Mouse (Mus musculus) embryonic facial prominence, embryonic 13.5 days (tissue): ENCODE measurements around the gene Grhl1. TPM values are rescaled to one million over a fixed set of nuclear protein-coding genes. Genes with fewer than 3 reads are reported as not detected.
"Not testable (repeated sequence)": the region's sequence is repeated elsewhere in the genome, so short reads cannot be mapped to it uniquely, and the experiment has no call there.

Experiments used
- ATAC-seq: fragments of 200-750 bp; cut with Nextera tagmentation; 2 replicates; pipeline ENCODE4 v1.8.0; 2017; ENCODE audit warnings: low read depth; ENCODE audit not compliant: insufficient number of reproducible peaks, insufficient read depth, low FRiP score, low TSS enrichment
- H3K27ac ChIP-seq: fragments of 300-500 bp; sonication (generic); 2 replicates; pipeline ENCODE4 v1.5.1; 2015; ENCODE audit warnings: moderate library complexity, mild to moderate bottlenecking, inconsistent platforms
- H3K27me3 ChIP-seq: fragments of 300-500 bp; sonication (generic); 2 replicates; pipeline ENCODE4 v1.6.1; 2015; ENCODE audit warnings: mild to moderate bottlenecking, inconsistent platforms
- H3K36me3 ChIP-seq: fragments of 300-500 bp; sonication (generic); 2 replicates; pipeline ENCODE4 v1.6.1; 2015; ENCODE audit warnings: mild to moderate bottlenecking, inconsistent platforms
- H3K4me1 ChIP-seq: fragments of 300-500 bp; sonication (generic); 2 replicates; pipeline ENCODE4 v1.6.1; 2015; ENCODE audit warnings: inconsistent platforms
- H3K4me2 ChIP-seq: fragments of 300-500 bp; sonication (generic); 2 replicates; pipeline ENCODE4 v1.6.1; 2015; ENCODE audit warnings: moderate library complexity, mild to moderate bottlenecking, inconsistent platforms
- H3K4me3 ChIP-seq: fragments of 300-500 bp; sonication (generic); 2 replicates; pipeline ENCODE4 v1.5.1; 2015; ENCODE audit warnings: mild to moderate bottlenecking, inconsistent platforms
- H3K9ac ChIP-seq: fragments of 300-500 bp; sonication (generic); 2 replicates; pipeline ENCODE4 v1.6.1; 2015; ENCODE audit warnings: mild to moderate bottlenecking, inconsistent platforms
- H3K9me3 ChIP-seq: fragments of 300-500 bp; sonication (generic); 2 replicates; pipeline ENCODE4 v1.6.1; 2016; ENCODE audit warnings: inconsistent platforms
- WGBS: fragments of 180-500 bp; shearing (Covaris S2); methylation state at CpG from one replicate; pipeline ENCODE4 v1.1.7; 2015; ENCODE audit warnings: mixed read lengths; 5-methylcytosine and 5-hydroxymethylcytosine counted together
- polyA plus RNA-seq: library from polyadenylated mRNA; unstranded; fragments of >200 nt; fragmentation: Nextera tagmentation; extraction: Ambion mirVana; gene quantifications from 2 replicates; pipeline ENCODE4 v1.2.1, GENCODE M21; 2015

Grhl1 gene
- polyA plus RNA-seq, 1 experiment from 2014 or later: 10.1 TPM

- H3K4me1 ChIP-seq: no peaks in the 10 kb centered on the region
- no peaks in the 10 kb centered on the region for H3K36me3 ChIP-seq
- H3K27me3 ChIP-seq: no peaks in the 10 kb centered on the region
- H3K27ac ChIP-seq: no peak overlapping the region
- no peak overlapping the region for H3K4me3 ChIP-seq
- no peak overlapping the region for H3K9ac ChIP-seq
- WGBS: 76% methylated on average over 12 of the region's 12 CpGs
- ATAC-seq: no peak
- H3K4me2 ChIP-seq: no peak overlapping the region
- H3K9me3 ChIP-seq: no peaks in the 10 kb centered on the region
These were observed 51.6 kb downstream of the Grhl1 start for GRCm38 (mm10) chr12:24623486-24624251.

DNA sequence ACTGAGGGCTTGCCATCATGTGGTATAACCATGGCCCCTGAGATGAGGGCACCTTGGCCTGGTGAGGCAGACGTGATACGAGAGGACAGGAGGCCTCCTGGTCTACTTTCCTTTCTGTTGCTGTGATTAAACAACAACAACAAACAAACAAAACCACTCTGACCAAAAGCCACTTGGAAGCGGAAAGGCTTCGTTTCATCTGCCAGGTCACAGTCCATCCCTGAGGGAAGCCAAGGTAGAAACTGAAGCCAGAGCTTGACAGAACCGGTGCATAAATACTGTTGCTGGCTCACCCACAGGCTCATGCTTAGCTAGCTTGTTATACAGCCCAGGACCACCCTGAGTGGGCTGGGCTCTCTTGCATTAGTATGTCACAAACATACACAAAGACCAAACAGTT is 54.3 kb downstream of the Grhl1 start:
- Histone ChIP-seq H3K4me2 (no peak overlapping the region), H3K27ac (no peak overlapping the region), H3K27me3 (no peaks in the 10 kb centered on the region), H3K4me1 (no peaks in the 10 kb centered on the region), H3K9me3 (no peaks in the 10 kb centered on the region), H3K9ac (no peak overlapping the region), H3K4me3 (no peak overlapping the region), H3K36me3 (no peaks in the 10 kb centered on the region)
- no peak for ATAC-seq
- 80% methylated on average over 5 of the region's 5 CpGs for WGBS

GRCm38 (mm10) chr12:24627215-24627614 is 55.1 kb downstream of the Grhl1 start:
- Histone ChIP-seq H3K27me3 (no peaks in the 10 kb centered on the region), H3K4me3 (no peak overlapping the region), H3K4me1 (no peaks in the 10 kb centered on the region), H3K36me3 (no peaks in the 10 kb centered on the region), H3K27ac (no peak overlapping the region), H3K9me3 (no peaks in the 10 kb centered on the region), H3K4me2 (no peak overlapping the region), H3K9ac (no peak overlapping the region)
- 48% methylated on average over 3 of the region's 3 CpGs for WGBS
- ATAC-seq: no peak

DNA sequence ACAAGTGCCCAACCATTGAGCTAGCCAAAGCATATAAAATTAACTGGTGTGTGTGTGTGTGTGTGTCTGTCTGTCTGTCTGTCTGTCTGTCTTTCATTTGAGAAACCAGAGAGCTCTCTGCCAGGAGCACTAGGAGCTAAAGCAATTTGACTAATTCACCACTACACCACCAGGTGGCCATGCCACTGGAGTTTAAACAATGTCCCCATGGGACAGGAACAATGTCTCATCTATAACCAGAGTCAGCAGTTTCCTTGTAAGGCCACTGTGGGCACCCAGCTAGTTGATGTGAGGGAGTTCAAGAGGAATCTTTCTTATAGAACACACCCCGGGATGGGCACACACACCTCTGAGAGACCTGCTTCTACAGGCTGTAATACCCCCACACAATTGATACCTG is 58.1 kb downstream of the Grhl1 start:
- Histone ChIP-seq H3K4me3 (no peak overlapping the region), H3K4me2 (no peak overlapping the region), H3K36me3 (no peaks in the 10 kb centered on the region), H3K27ac (no peak overlapping the region), H3K9me3 (no peaks in the 10 kb centered on the region), H3K9ac (no peak overlapping the region), H3K4me1 (peaks cover 6% of the 10 kb centered on the region), H3K27me3 (no peaks in the 10 kb centered on the region)
- ATAC-seq: no peak
- WGBS: 82% methylated on average over 1 of the region's 1 CpGs

DNA sequence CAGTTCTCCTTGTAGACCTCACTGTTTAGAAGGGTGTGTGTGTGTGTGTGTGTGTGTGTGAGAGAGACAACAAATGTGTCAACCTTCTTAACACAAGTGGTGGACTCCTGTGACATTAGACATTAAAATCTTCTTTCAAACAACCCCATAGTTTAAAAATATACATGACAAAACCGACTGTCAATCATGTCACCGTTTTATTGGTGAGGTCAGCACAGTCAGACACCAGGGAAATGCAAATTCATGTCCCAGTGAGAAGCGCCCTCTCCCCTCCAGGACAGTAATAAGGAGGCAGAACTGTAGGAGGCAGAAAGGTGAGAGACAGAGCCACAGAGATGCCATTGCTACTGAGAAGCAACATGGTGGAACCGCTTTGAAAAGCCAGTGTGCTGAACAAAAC is 60.3 kb downstream of the Grhl1 start:
- no peaks in the 10 kb centered on the region for H3K27me3 ChIP-seq
- no peak overlapping the region for H3K27ac ChIP-seq
- WGBS: 68% methylated on average over 4 of the region's 4 CpGs
- H3K9me3 ChIP-seq: no peaks in the 10 kb centered on the region
- H3K4me2 ChIP-seq: no peak overlapping the region
- ATAC-seq: no peak
- H3K4me3 ChIP-seq: no peak overlapping the region
- H3K4me1 ChIP-seq: peaks cover 6% of the 10 kb centered on the region
- H3K36me3 ChIP-seq: no peaks in the 10 kb centered on the region
- no peak overlapping the region for H3K9ac ChIP-seq

GRCm38 (mm10) chr12:24633753-24634191 is 61.7 kb downstream of the Grhl1 start:
- no peak overlapping the region for H3K4me3 ChIP-seq
- no peaks in the 10 kb centered on the region for H3K27me3 ChIP-seq
- 71% methylated on average over 1 of the region's 1 CpGs for WGBS
- H3K27ac ChIP-seq: no peak overlapping the region
- ATAC-seq: no peak
- H3K9ac ChIP-seq: no peak overlapping the region
- no peaks in the 10 kb centered on the region for H3K36me3 ChIP-seq
- peaks cover 6% of the 10 kb centered on the region for H3K4me1 ChIP-seq
- no peak overlapping the region for H3K4me2 ChIP-seq
- H3K9me3 ChIP-seq: no peaks in the 10 kb centered on the region

DNA sequence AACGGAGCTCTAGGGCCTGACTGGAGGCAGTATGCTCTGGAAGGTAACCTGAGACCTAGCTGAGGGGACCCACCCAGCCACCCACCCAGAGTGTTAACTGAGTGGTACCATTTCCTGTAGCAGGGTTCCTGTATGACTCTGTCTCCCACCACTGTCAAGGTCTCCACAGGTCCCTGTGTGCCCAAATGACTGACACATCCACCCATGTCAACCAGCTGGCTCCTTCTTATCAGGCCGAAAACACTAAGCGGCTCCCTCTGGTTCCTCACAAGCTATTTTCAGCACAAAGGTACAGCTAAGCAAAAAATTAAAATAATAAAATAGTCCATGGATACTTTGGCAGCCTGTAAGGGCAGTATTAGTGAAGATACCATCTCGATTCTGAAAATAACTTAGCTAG is 62.1 kb downstream of the Grhl1 start:
- no peak overlapping the region for H3K27ac ChIP-seq
- H3K4me1 ChIP-seq: peaks cover 6% of the 10 kb centered on the region
- H3K4me2 ChIP-seq: no peak overlapping the region
- H3K27me3 ChIP-seq: no peaks in the 10 kb centered on the region
- no peaks in the 10 kb centered on the region for H3K36me3 ChIP-seq
- H3K4me3 ChIP-seq: no peak overlapping the region
- H3K9me3 ChIP-seq: no peaks in the 10 kb centered on the region
- no peak overlapping the region for H3K9ac ChIP-seq
- ATAC-seq: no peak
- 75% methylated on average over 4 of the region's 4 CpGs for WGBS

GRCm38 (mm10) chr12:24634648-24635047 is 62.6 kb downstream of the Grhl1 start:
- WGBS: 88% methylated on average over 3 of the region's 3 CpGs
- peaks cover 6% of the 10 kb centered on the region for H3K4me1 ChIP-seq
- H3K9me3 ChIP-seq: no peaks in the 10 kb centered on the region
- no peaks in the 10 kb centered on the region for H3K36me3 ChIP-seq
- no peak overlapping the region for H3K9ac ChIP-seq
- ATAC-seq: no peak
- H3K27me3 ChIP-seq: no peaks in the 10 kb centered on the region
- no peak overlapping the region for H3K27ac ChIP-seq
- no peak overlapping the region for H3K4me3 ChIP-seq
- no peak overlapping the region for H3K4me2 ChIP-seq

GRCm38 (mm10) chr12:24638787-24639186 is 66.7 kb downstream of the Grhl1 start:
- not testable (repeated sequence) for H3K4me2 ChIP-seq, H3K9me3 ChIP-seq, H3K27me3 ChIP-seq, H3K9ac ChIP-seq, H3K36me3 ChIP-seq, H3K4me1 ChIP-seq, H3K4me3 ChIP-seq, H3K27ac ChIP-seq, ATAC-seq
- 96% methylated on average over 10 of the region's 10 CpGs for WGBS

GRCm38 (mm10) chr12:24642370-24642802 is 70.3 kb downstream of the Grhl1 start:
- Histone ChIP-seq H3K27me3 (no peaks in the 10 kb centered on the region), H3K4me3 (no peak overlapping the region), H3K9ac (0 out of 2 replicates have a peak overlapping the region, but pooled peaks have one; percentile 21), H3K27ac (no peak overlapping the region), H3K9me3 (no peaks in the 10 kb centered on the region), H3K36me3 (no peaks in the 10 kb centered on the region), H3K4me2 (no peak overlapping the region), H3K4me1 (peaks cover 11% of the 10 kb centered on the region; the same call in 1 of the 2 replicates)
- no peak for ATAC-seq
- 69% methylated on average over 4 of the region's 4 CpGs for WGBS

- no peaks in the 10 kb centered on the region for H3K27me3 ChIP-seq
- no peak overlapping the region for H3K9ac ChIP-seq
- no peak overlapping the region for H3K4me2 ChIP-seq
- peaks cover 11% of the 10 kb centered on the region; the same call in 1 of the 2 replicates for H3K4me1 ChIP-seq
- no peaks in the 10 kb centered on the region for H3K36me3 ChIP-seq
- H3K4me3 ChIP-seq: no peak overlapping the region
- H3K9me3 ChIP-seq: no peaks in the 10 kb centered on the region
- H3K27ac ChIP-seq: no peak overlapping the region
- WGBS: 29% methylated on average over 1 of the region's 1 CpGs
- ATAC-seq: no peak
These were observed 72.1 kb downstream of the Grhl1 start for GRCm38 (mm10) chr12:24644125-24644571.

- Histone ChIP-seq H3K9ac (no peak overlapping the region), H3K4me3 (no peak overlapping the region), H3K36me3 (no peaks in the 10 kb centered on the region), H3K4me2 (no peak overlapping the region), H3K4me1 (peaks cover 19% of the 10 kb centered on the region), H3K27me3 (no peaks in the 10 kb centered on the region), H3K27ac (no peak overlapping the region), H3K9me3 (no peaks in the 10 kb centered on the region)
- WGBS: 77% methylated on average over 6 of the region's 6 CpGs
- no peak for ATAC-seq
These were observed 73.8 kb downstream of the Grhl1 start for GRCm38 (mm10) chr12:24645901-24646300.
